Mouse (Mus musculus) lung, adult 2 months (tissue): ENCODE measurements around the gene Gm11042.
A peak's percentile ranks its signal among the peaks of the same experiment; 100 is the strongest.

Experiments
- CTCF ChIP-seq: fragments of 200-500 bp; IDR thresholded peaks from 2 replicates; pipeline ENCODE4 v1.5.1; 2011; ENCODE audit warnings: mild to moderate bottlenecking, low read length, control low read depth; ENCODE audit not compliant: insufficient read depth
- POLR2A ChIP-seq: fragments of 200-500 bp; IDR thresholded peaks from 2 replicates; pipeline ENCODE4 v1.6.1; 2011; ENCODE audit warnings: low read depth, mild to moderate bottlenecking, control low read depth, low read length, borderline replicate concordance; ENCODE audit errors: extremely low read depth

GRCm38 (mm10) chr12:74333016-74333415 is 16.8 kb upstream of the Gm11042 start:
- TF ChIP-seq POLR2A (no peak), CTCF (peak; percentile 62)
